Mouse (Mus musculus): ENCODE results near the gene Notum.

- no peak for TF ChIP-seq USF1 (IDR thresholded peaks at IDR 0.05; ENCODE audit: low read depth)
- TF ChIP-seq TCF12 (IDR thresholded peaks at IDR 0.05; ENCODE audit: insufficient read depth, poor library complexity, severe bottlenecking), result no peak
- no peak for TF ChIP-seq REST (IDR thresholded peaks at IDR 0.05; ENCODE audit: insufficient read depth, insufficient read length)
- no peak for TF ChIP-seq POLR2A (IDR thresholded peaks at IDR 0.05; ENCODE audit: insufficient read length, low read depth)
- no peak for TF ChIP-seq SRF (IDR thresholded peaks at IDR 0.05; ENCODE audit: control insufficient read depth, insufficient read length, low read depth)
- no peak for TF ChIP-seq MYOG (IDR thresholded peaks at IDR 0.05; ENCODE audit: control insufficient read depth in 1 of 3, insufficient read depth in 1 of 3, insufficient read length in 2 of 3, low read depth in 2 of 3)
- no peak for TF ChIP-seq CEBPB (IDR thresholded peaks at IDR 0.05; ENCODE audit: insufficient read depth, poor library complexity, severe bottlenecking)
- TF ChIP-seq POLR2AphosphoS2 (IDR thresholded peaks at IDR 0.05; ENCODE audit: insufficient read length, low read depth), result no peak
- no peak for TF ChIP-seq MYOD1 (IDR thresholded peaks at IDR 0.05; ENCODE audit: control insufficient read depth in 1 of 3, insufficient read length in 2 of 3, low read depth in 2 of 3)
- no peak for TF ChIP-seq MAX (IDR thresholded peaks at IDR 0.05; ENCODE audit: low read depth)
These were observed 29.1 kb downstream of the Notum start for GRCm38 (mm10) chr11:120631726-120632448.

All from myocyte (in vitro differentiated cells).